In genomic region chrX:36352446-36352845, GRCm38 (mm10) we compare ENCODE assay signal across 10 mouse cellular contexts. TPM values are rescaled to one million over a fixed set of nuclear protein-coding genes. Genes with fewer than 3 reads are reported as not detected.
DNase-seq lines count a peak whose midpoint lies in the region; ATAC-seq and TF ChIP-seq lines count a peak whose summit lies in the region.
"Had no signal": no experiment of that assay in that cellular context is flagged by ENCODE, and none has a peak within 500 bp of the region (broad histone marks: within the 10 kb centered on the region; RNA-seq: fewer than 3 reads in every experiment).

No protein-coding gene starts in this region.

- no peak overlapping the region for H3K4me2 ChIP-seq in kidney, embryonic 16.5 days (replicated peaks; ENCODE audit: low read depth, low read length)
- H3K4me2 ChIP-seq: embryonic facial prominence, embryonic 12.5 days had no signal

- no peaks in the 10 kb centered on the region for H3K9me3 ChIP-seq in kidney, embryonic 16.5 days (ENCODE audit: low read length)
- no peaks in the 10 kb centered on the region for H3K9me3 ChIP-seq in midbrain, embryonic 10.5 days (replicated peaks)
- H3K9me3 ChIP-seq: embryonic facial prominence, embryonic 12.5 days had no signal

- 40% methylated on average over 3 of the region's 3 CpGs for WGBS in kidney, adult 2 months
- WGBS in kidney, embryonic 16.5 days, result 55% methylated on average over 3 of the region's 3 CpGs
- 71% methylated on average over 3 of the region's 3 CpGs for WGBS in midbrain, embryonic 10.5 days

- no peak overlapping the region for H3K4me3 ChIP-seq in kidney, adult 2 months (ENCODE audit: insufficient read depth, low read depth, low read length)
- no peak overlapping the region for H3K4me3 ChIP-seq in kidney, embryonic 16.5 days (ENCODE audit: low read length)
- H3K4me3 ChIP-seq in midbrain, embryonic 10.5 days, result no peak overlapping the region
- H3K4me3 ChIP-seq: embryonic facial prominence, embryonic 12.5 days had no signal

- ATAC-seq in kidney, embryonic 16.5 days (ENCODE audit: low FRiP score, low TSS enrichment), result no peak
- no peak for ATAC-seq in erythroblast, adult 5-6 weeks (replicated peaks; ENCODE audit: low FRiP score, poor library complexity, severe bottlenecking)

- no peak for TF ChIP-seq CTCF in kidney, adult 2 months (conservative IDR thresholded peaks at IDR 0.05; ENCODE audit: insufficient read depth, insufficient read length, low read depth, low read length)

- H3K27ac ChIP-seq in kidney, adult 2 months (ENCODE audit: insufficient read depth, low read depth, low read length), result no peak overlapping the region
- H3K27ac ChIP-seq in kidney, embryonic 16.5 days (ENCODE audit: low read length), result no peak overlapping the region
- no peak overlapping the region for H3K27ac ChIP-seq in midbrain, embryonic 10.5 days (replicated peaks)
- H3K27ac ChIP-seq: embryonic facial prominence, embryonic 12.5 days had no signal

- H3K36me3 ChIP-seq in kidney, adult 2 months (ENCODE audit: control insufficient read depth, insufficient read depth, low read length), result no peaks in the 10 kb centered on the region
- no peaks in the 10 kb centered on the region for H3K36me3 ChIP-seq in kidney, embryonic 16.5 days (ENCODE audit: insufficient read depth, low read length)
- H3K36me3 ChIP-seq in midbrain, embryonic 10.5 days, result no peaks in the 10 kb centered on the region
- H3K36me3 ChIP-seq: embryonic facial prominence, embryonic 12.5 days had no signal

- H3K27me3 ChIP-seq in kidney, adult 2 months (replicated peaks; ENCODE audit: control insufficient read depth, insufficient read depth, low read length), result no peaks in the 10 kb centered on the region
- H3K27me3 ChIP-seq in kidney, embryonic 16.5 days (ENCODE audit: insufficient read depth, low read length), result no peaks in the 10 kb centered on the region; the same call in 1 of the 2 replicates
- H3K27me3 ChIP-seq in midbrain, embryonic 10.5 days (ENCODE audit: low read depth, poor library complexity, severe bottlenecking), result no peaks in the 10 kb centered on the region
- H3K27me3 ChIP-seq: embryonic facial prominence, embryonic 12.5 days had no signal

- no peak for TF ChIP-seq POLR2A in kidney, adult 2 months (IDR thresholded peaks at IDR 0.05; ENCODE audit: low read depth, low read length)

- H3K9ac ChIP-seq in kidney, embryonic 16.5 days (replicated peaks; ENCODE audit: low read length), result no peak overlapping the region
- H3K9ac ChIP-seq: embryonic facial prominence, embryonic 12.5 days had no signal

- peak; percentile 23 for DNase-seq in kidney, adult 2 months
- peak; percentile 19 to 25 for DNase-seq in B cell, adult 2 months
- peak; percentile 2 for DNase-seq in ES-CJ7 (ENCODE audit: low read depth, low spot score)
- peak; percentile 16 for DNase-seq in fibroblast of lung, adult 2 months (ENCODE audit: low read depth)
- no peak for DNase-seq in midbrain, embryonic 10.5 days (ENCODE audit: low spot score)

- H3K4me1 ChIP-seq in kidney, adult 2 months (ENCODE audit: control insufficient read depth, insufficient read depth, low read length), result no peaks in the 10 kb centered on the region
- no peaks in the 10 kb centered on the region for H3K4me1 ChIP-seq in kidney, embryonic 16.5 days (ENCODE audit: insufficient read depth, low read length)
- H3K4me1 ChIP-seq in midbrain, embryonic 10.5 days, result no peaks in the 10 kb centered on the region
- H3K4me1 ChIP-seq: embryonic facial prominence, embryonic 12.5 days had no signal

RNA-seq across cellular contexts. Expression of gene Lonrf3, which starts 24.3 kb away (rescaled TPM):
- 2.3 and 2.6 TPM in 2 replicates for polyA plus RNA-seq in kidney, adult 2 months (2012; rRNA removed)
- 0.17 and 0.24 TPM in 2 replicates for polyA plus RNA-seq in kidney, embryonic 16.5 days (2015; fragmentation: Nextera tagmentation; extraction: Ambion mirVana)
- 1.5 and 3.3 TPM in 2 replicates for total RNA-seq in erythroblast, adult 5-6 weeks (2015; ENCODE audit: low replicate concordance)
- 4.9 and 8.2 TPM in 2 replicates for total RNA-seq in erythroblast, adult 5-6 weeks (2017; ENCODE audit: low replicate concordance)
- polyA plus RNA-seq in midbrain, embryonic 10.5 days (2016; fragmentation: Nextera tagmentation; extraction: Ambion mirVana), result 0.84 and 0.88 TPM in 2 replicates

RNA-seq across cellular contexts. Expression of gene Gm6268, which starts 48.6 kb away (rescaled TPM):
- not detected in 2 replicates for polyA plus RNA-seq in kidney, adult 2 months (2012; rRNA removed)
- not detected in 2 replicates for polyA plus RNA-seq in kidney, embryonic 16.5 days (2015; fragmentation: Nextera tagmentation; extraction: Ambion mirVana)
- not detected in 2 replicates for total RNA-seq in erythroblast, adult 5-6 weeks (2015; ENCODE audit: low replicate concordance)
- total RNA-seq in erythroblast, adult 5-6 weeks (2017; ENCODE audit: low replicate concordance), result not detected in 2 replicates
- polyA plus RNA-seq in midbrain, embryonic 10.5 days (2016; fragmentation: Nextera tagmentation; extraction: Ambion mirVana), result not detected in 2 replicates
- total RNA-seq: left cerebral cortex, postnatal 10 days had no signal
- polyA plus RNA-seq: embryonic facial prominence, embryonic 12.5 days; neural tube, embryonic 14.5 days had no signal
